Mouse (Mus musculus) heart, postnatal 0 days (tissue): ENCODE measurements around the gene Trim2.

Source experiments
- CTCF ChIP-seq: IDR thresholded peaks from 2 replicates; pipeline ENCODE4 v1.5.1; 2016; ENCODE audit warnings: antibody characterized with exemption, control low read depth, low read depth
- EP300 ChIP-seq: IDR thresholded peaks from 2 replicates; pipeline ENCODE4 v1.6.1; 2016; ENCODE audit warnings: antibody characterized with exemption, low read depth

GRCm38 (mm10) chr3:84140947-84141346, 165.7 kb downstream of the Trim2 start:
- TF ChIP-seq CTCF (no peak), EP300 (no peak)
